Mouse (Mus musculus) activated CD4-positive, CD25-positive, alpha-beta regulatory T cell (primary cell): ENCODE measurements around the gene Unc50. TPM values are rescaled to one million over a fixed set of nuclear protein-coding genes. Genes with fewer than 3 reads are reported as not detected.

Experiments used
- polyA plus RNA-seq, 2 experiments: library from polyadenylated mRNA; unstranded; fragments of 100-300 nt; shearing (Covaris generic); gene quantifications; one replicate each; pipeline ENCODE4 v1.2.1; 2017

Gene Unc50
- polyA plus RNA-seq = 100 to 1,000 TPM in 1 of 2 experiments, 10 to 100 TPM in 1; 91.8 to 126 TPM

DNA sequence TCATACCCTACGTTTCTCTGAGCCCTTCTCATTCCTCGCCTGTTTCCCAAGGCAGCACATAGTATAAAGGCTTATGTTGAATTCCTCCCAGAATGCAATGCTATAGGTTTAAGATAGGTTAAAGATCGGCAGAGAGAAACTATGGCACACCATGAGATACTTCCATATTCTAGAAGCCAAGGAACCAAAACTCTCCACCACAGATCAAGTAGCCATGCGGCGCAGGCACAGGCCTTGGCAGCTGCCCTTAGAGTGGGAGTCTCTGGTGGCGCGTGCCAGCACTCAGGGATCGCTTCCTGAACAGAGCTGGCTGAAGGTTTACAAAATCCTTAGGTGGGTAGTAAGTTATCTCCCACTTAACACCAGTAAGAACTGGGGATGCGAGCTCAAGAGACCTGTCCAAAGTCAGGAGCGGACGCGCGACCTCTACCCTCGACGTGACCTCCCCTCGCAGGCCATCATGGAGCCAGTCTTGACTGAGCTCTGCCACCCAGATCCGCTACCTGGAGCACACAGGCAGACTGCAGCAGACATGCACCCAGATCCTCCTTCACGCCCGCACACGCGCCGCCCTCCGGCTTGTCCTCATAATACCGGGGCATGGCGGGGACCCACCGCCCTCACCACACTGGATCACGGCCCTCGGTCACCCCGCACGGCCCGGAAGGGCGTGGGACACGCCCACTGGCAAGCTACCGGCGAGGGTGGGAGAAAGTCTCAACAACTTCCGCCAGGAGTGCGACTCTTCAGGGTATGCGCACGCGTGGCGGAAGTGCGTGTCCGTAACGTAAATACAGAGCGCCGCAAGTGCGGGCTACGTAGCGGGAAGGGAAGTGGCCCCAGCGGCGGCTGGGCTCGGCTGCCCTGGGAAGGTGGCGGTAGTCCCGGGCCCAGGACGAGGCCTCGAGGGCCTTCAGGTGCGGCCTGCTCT, at the start of gene Unc50, which contains the start of gene Coa5:
Gene Unc50, plus strand, starts transcription at position 774 of the 931 bp plus-strand sequence.
Gene Coa5, minus strand, starts transcription at position 738 of the 931 bp plus-strand sequence.

Other genes with a start within 250 kb of the Unc50 start
- under 1 TPM in 1 of 2 experiments, not detected in 1; 0.05 TPM for gene Cnga3, start 215.7 kb upstream of the Unc50 start, polyA plus RNA-seq
- 10 to 100 TPM; 13.8 to 17.0 TPM for gene Inpp4a, start 130.3 kb upstream of the Unc50 start, polyA plus RNA-seq
- gene Coa5, start within 50 bp of the Unc50 start, polyA plus RNA-seq = 10 to 100 TPM; 75.9 to 82.5 TPM
- 10 to 100 TPM in 1 of 2 experiments, 1 to 10 TPM in 1; 8.4 to 12.5 TPM for gene Mgat4a, start 110.9 kb downstream of the Unc50 start, polyA plus RNA-seq